Mouse (Mus musculus): ENCODE measurements around the gene Mrps7. TPM values are rescaled to one million over a fixed set of nuclear protein-coding genes. Genes with fewer than 3 reads are reported as not detected.
"Not testable (repeated sequence)": the region's sequence is repeated elsewhere in the genome, so short reads cannot be mapped to it uniquely, and the experiment has no call there.

Gene Mrps7
- polyA plus RNA-seq, 1 experiment from 2014 or later: 101 TPM

DNA sequence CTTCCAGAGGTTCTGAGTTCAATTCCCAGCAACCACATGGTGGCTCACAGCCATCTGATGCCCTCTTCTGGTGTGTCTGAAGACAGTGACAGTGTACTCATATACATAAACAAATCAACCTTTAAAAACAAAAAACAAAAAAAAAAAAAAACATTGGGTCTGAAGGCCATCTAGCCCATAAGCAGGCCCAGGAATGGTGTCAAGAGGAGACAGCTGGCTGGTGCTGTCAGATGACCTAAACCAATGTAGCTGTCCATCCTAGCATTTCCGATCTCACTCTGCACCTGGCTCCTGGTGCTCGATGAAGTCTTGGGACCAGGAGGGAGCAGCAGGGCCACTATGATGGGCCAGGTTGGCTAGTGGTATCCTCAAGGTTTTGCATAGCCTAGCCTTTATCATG, 39.0 kb downstream of the Mrps7 start:
- Histone ChIP-seq H3K4me1 (ENCODE audit: insufficient read depth, low read length) (0 out of 2 replicates have a peak, but pooled peaks cover 3% of the 10 kb centered on the region), H3K4me2 (replicated peaks; ENCODE audit: low read depth, low read length) (no peak overlapping the region), H3K27ac (ENCODE audit: low read length) (no peak overlapping the region), H3K9ac (replicated peaks; ENCODE audit: low read length) (no peak overlapping the region), H3K4me3 (ENCODE audit: low read length) (no peak overlapping the region), H3K9me3 (ENCODE audit: low read length) (no peaks in the 10 kb centered on the region), H3K27me3 (ENCODE audit: insufficient read depth, low read length) (no peaks in the 10 kb centered on the region), H3K36me3 (ENCODE audit: insufficient read depth, low read length) (peaks cover 12% of the 10 kb centered on the region; the same call in 1 of the 2 replicates)
- WGBS: 95% methylated on average over 2 of the region's 2 CpGs
- no peak for ATAC-seq (ENCODE audit: low FRiP score, low TSS enrichment)

DNA sequence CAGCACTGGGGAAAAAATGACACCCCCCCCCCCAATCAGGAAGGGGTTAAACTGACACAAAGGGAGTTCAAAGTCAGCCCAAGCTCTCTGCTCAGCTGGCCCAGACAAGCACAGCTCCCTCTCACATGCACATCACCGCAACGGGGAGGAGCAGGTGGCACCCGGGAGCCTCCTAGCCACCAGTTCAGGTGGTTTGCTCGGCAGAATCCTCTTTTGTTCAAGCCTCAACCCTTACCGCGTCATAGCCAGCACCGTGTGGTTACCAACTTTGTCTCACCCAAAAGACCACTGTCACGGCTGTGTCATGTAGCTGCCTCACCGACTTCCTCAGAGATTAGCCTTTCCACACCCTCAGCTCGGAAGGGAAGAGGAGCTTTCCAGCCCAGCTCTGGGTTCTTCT, 39.5 kb downstream of the Mrps7 start:
- no peak overlapping the region for H3K4me3 ChIP-seq (ENCODE audit: low read length)
- H3K36me3 ChIP-seq (ENCODE audit: insufficient read depth, low read length): peaks cover 12% of the 10 kb centered on the region; the same call in 1 of the 2 replicates
- H3K27me3 ChIP-seq (ENCODE audit: insufficient read depth, low read length): no peaks in the 10 kb centered on the region
- H3K9me3 ChIP-seq (ENCODE audit: low read length): no peaks in the 10 kb centered on the region
- no peak overlapping the region for H3K27ac ChIP-seq (ENCODE audit: low read length)
- H3K4me2 ChIP-seq (replicated peaks; ENCODE audit: low read depth, low read length): no peak overlapping the region
- no peak overlapping the region for H3K9ac ChIP-seq (replicated peaks; ENCODE audit: low read length)
- 0 out of 2 replicates have a peak, but pooled peaks cover 3% of the 10 kb centered on the region for H3K4me1 ChIP-seq (ENCODE audit: insufficient read depth, low read length)
- ATAC-seq (ENCODE audit: low FRiP score, low TSS enrichment): no peak
- WGBS: 86% methylated on average over 10 of the region's 10 CpGs

DNA sequence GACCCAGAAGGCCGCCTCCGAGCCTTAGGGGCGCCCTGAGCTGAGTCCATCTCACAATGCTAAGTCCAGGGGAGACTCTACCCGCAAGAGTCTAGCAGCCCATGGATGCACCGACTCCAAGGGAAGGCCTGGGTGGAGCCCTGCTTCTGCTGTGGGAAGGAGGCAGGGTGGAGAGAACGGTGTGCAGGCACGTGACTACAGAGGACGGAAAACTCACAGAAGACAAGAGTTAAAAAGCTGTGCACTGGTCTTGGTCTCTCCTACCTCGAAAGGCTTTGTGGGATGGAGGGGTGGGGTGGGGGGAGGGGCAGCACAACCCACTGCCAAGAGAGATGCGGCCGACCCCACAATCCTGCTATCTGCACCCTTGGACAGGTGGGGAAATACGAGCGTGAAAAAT, 40.6 kb downstream of the Mrps7 start:
- Histone ChIP-seq H3K9ac (replicated peaks; ENCODE audit: low read length) (no peak overlapping the region), H3K36me3 (ENCODE audit: insufficient read depth, low read length) (peaks cover 14% of the 10 kb centered on the region; the same call in 1 of the 2 replicates), H3K9me3 (ENCODE audit: low read length) (no peaks in the 10 kb centered on the region), H3K4me1 (ENCODE audit: insufficient read depth, low read length) (0 out of 2 replicates have a peak, but pooled peaks cover 3% of the 10 kb centered on the region), H3K27me3 (ENCODE audit: insufficient read depth, low read length) (no peaks in the 10 kb centered on the region), H3K27ac (ENCODE audit: low read length) (no peak overlapping the region), H3K4me2 (replicated peaks; ENCODE audit: low read depth, low read length) (no peak overlapping the region), H3K4me3 (ENCODE audit: low read length) (no peak overlapping the region)
- 92% methylated on average over 13 of the region's 13 CpGs for WGBS
- ATAC-seq (ENCODE audit: low FRiP score, low TSS enrichment): no peak

DNA sequence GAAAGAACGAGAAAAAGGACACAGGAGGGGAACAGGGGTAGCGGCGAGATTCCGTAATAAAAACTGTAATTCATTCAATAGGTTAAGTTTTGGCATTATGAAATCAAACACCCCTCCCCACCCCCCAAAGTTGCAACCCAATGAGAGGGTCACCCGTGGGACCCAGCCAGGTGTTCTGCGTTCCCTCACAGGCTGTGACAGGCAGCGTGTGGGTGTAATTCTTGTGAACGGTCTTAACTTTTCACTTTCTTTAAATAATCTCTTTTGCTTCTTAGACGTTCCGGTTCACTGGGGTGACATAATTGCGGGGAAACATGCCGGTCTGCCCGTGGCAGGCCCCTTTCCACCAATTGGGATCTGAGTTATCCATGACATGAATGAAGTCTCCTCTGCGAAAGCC, 41.8 kb downstream of the Mrps7 start:
- not testable (repeated sequence) for H3K4me1 ChIP-seq (ENCODE audit: insufficient read depth, low read length); H3K4me3 ChIP-seq (ENCODE audit: low read length); ATAC-seq (ENCODE audit: low FRiP score, low TSS enrichment); H3K27me3 ChIP-seq (ENCODE audit: insufficient read depth, low read length); H3K9me3 ChIP-seq (ENCODE audit: low read length); H3K4me2 ChIP-seq (replicated peaks; ENCODE audit: low read depth, low read length); H3K27ac ChIP-seq (ENCODE audit: low read length); H3K9ac ChIP-seq (replicated peaks; ENCODE audit: low read length)
- peaks cover 14% of the 10 kb centered on the region; the same call in 1 of the 2 replicates for H3K36me3 ChIP-seq (ENCODE audit: insufficient read depth, low read length)
- WGBS: 51% methylated on average over 14 of the region's 14 CpGs

DNA sequence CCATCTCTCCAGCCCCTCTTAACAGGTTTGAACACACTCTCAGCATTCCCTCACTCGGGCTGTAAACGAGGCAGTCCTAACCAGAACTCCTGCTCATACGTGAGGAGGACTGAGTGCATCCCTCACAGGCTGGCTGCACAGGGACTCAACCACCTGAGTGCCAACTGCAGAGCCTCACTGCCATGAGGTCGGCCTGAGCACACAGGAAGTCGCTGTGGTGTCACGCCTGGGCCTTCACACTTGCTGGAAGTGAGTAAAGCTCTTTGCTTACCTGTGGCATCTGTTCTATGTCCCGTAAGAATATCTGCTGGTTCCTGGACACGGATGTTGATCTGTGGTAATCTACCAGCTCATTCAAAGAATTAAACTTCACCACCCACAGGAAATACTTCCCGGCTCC, 42.7 kb downstream of the Mrps7 start:
- Histone ChIP-seq H3K9me3 (ENCODE audit: low read length) (no peaks in the 10 kb centered on the region), H3K27me3 (ENCODE audit: insufficient read depth, low read length) (no peaks in the 10 kb centered on the region), H3K9ac (replicated peaks; ENCODE audit: low read length) (no peak overlapping the region), H3K4me1 (ENCODE audit: insufficient read depth, low read length) (no peaks in the 10 kb centered on the region), H3K4me3 (ENCODE audit: low read length) (no peak overlapping the region), H3K36me3 (ENCODE audit: insufficient read depth, low read length) (peaks cover 14% of the 10 kb centered on the region; the same call in 1 of the 2 replicates), H3K4me2 (replicated peaks; ENCODE audit: low read depth, low read length) (no peak overlapping the region), H3K27ac (ENCODE audit: low read length) (no peak overlapping the region)
- 92% methylated on average over 9 of the region's 9 CpGs for WGBS
- ATAC-seq (ENCODE audit: low FRiP score, low TSS enrichment): no peak

DNA sequence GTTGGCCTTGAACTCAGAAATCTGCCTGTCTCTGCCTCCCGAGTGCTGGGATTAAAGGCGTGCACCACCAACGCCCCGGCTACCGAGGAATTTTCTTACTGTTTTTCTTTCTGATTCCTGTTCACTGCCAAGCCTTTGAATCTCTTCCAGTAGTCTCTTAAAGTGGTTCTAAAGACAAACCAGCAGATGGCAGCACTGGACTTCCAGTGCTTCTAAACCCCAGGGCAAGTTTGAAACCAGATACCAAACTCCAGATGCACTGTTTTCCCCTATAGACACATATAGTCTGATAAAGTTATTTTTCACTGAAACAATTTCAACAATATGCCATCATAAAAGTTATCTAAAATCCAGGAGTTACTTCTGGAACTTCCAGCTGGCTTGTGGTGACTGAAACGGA, 43.7 kb downstream of the Mrps7 start:
- WGBS: 41% methylated on average over 6 of the region's 6 CpGs
- H3K36me3 ChIP-seq (ENCODE audit: insufficient read depth, low read length): peaks cover 14% of the 10 kb centered on the region; the same call in 1 of the 2 replicates
- ATAC-seq (ENCODE audit: low FRiP score, low TSS enrichment): no peak
- H3K27ac ChIP-seq (ENCODE audit: low read length): no peak overlapping the region
- no peaks in the 10 kb centered on the region for H3K27me3 ChIP-seq (ENCODE audit: insufficient read depth, low read length)
- H3K9ac ChIP-seq (replicated peaks; ENCODE audit: low read length): no peak overlapping the region
- no peaks in the 10 kb centered on the region for H3K4me1 ChIP-seq (ENCODE audit: insufficient read depth, low read length)
- H3K4me2 ChIP-seq (replicated peaks; ENCODE audit: low read depth, low read length): no peak overlapping the region
- H3K9me3 ChIP-seq (ENCODE audit: low read length): no peaks in the 10 kb centered on the region
- no peak overlapping the region for H3K4me3 ChIP-seq (ENCODE audit: low read length)

DNA sequence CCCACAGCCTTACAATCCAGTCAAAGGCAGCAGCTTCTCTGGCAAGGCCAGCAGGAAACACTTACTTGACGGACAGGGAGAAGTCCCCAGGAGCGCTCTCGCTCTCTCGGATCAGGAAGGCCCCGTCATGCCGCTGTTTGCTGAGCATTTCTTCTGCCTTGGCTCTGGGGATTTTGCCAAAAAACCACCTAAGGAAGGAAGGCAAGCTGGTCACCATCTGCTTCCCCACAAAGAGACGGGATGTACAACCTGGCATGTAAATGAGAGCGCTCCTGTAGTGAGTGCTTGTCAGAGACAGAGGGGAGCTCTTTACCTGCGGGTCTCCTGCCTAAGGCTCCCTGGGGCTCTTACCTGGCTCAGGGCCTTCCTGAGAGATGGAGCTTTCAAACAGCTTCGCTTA, 46.0 kb downstream of the Mrps7 start:
- Histone ChIP-seq H3K4me1 (ENCODE audit: insufficient read depth, low read length) (no peaks in the 10 kb centered on the region), H3K4me2 (replicated peaks; ENCODE audit: low read depth, low read length) (no peak overlapping the region), H3K9ac (replicated peaks; ENCODE audit: low read length) (no peak overlapping the region), H3K36me3 (ENCODE audit: insufficient read depth, low read length) (peaks cover 17% of the 10 kb centered on the region; the same call in 1 of the 2 replicates), H3K4me3 (ENCODE audit: low read length) (no peak overlapping the region), H3K27ac (ENCODE audit: low read length) (no peak overlapping the region), H3K27me3 (ENCODE audit: insufficient read depth, low read length) (no peaks in the 10 kb centered on the region), H3K9me3 (ENCODE audit: low read length) (no peaks in the 10 kb centered on the region)
- ATAC-seq (ENCODE audit: low FRiP score, low TSS enrichment): no peak
- 74% methylated on average over 10 of the region's 10 CpGs for WGBS

DNA sequence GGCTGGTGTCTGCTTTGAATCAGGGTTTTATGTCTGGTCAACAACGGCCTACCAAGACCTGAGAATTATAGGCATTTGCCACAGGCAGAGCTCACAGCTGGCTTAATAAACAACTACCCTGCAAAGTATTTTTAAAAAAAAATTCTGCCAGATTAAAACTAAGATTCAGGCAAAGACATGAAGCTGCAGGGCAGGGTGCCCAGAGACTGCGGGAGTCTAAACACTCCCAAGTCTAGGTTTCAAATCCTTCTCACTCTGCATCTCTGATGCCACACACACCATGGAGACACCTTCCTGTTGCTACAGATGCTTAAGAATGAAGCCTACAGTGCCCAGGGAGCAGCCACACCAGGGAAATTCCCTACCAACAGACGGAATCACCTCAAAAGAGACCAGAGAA, 48.0 kb downstream of the Mrps7 start:
- 76% methylated on average over 3 of the region's 3 CpGs for WGBS
- H3K4me3 ChIP-seq (ENCODE audit: low read length): no peak overlapping the region
- ATAC-seq (ENCODE audit: low FRiP score, low TSS enrichment): no peak
- H3K9ac ChIP-seq (replicated peaks; ENCODE audit: low read length): no peak overlapping the region
- H3K4me1 ChIP-seq (ENCODE audit: insufficient read depth, low read length): no peaks in the 10 kb centered on the region
- H3K9me3 ChIP-seq (ENCODE audit: low read length): no peaks in the 10 kb centered on the region
- H3K27ac ChIP-seq (ENCODE audit: low read length): no peak overlapping the region
- peaks cover 21% of the 10 kb centered on the region; the same call in 1 of the 2 replicates for H3K36me3 ChIP-seq (ENCODE audit: insufficient read depth, low read length)
- H3K4me2 ChIP-seq (replicated peaks; ENCODE audit: low read depth, low read length): no peak overlapping the region
- H3K27me3 ChIP-seq (ENCODE audit: insufficient read depth, low read length): no peaks in the 10 kb centered on the region

DNA sequence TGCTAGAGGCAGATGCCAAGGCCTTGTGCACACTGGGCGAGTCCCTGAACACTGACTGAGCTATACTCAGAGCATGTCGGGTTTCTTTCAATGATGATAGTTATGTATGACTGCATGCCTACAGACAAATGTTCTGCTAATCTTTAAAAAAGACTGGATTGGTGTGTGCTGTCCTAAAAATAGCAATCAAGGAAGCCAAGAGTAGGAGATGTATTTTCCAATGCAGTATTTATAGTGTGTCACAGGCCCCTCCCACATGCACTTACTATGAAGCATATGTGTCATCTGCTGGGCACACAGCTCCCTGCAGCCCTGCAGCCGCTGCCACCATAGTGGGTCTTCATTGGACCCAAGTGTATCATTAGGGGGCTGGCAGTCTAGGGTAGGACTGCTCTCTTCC, 49.5 kb downstream of the Mrps7 start:
- no peak overlapping the region for H3K27ac ChIP-seq (ENCODE audit: low read length)
- no peaks in the 10 kb centered on the region for H3K9me3 ChIP-seq (ENCODE audit: low read length)
- no peaks in the 10 kb centered on the region for H3K27me3 ChIP-seq (ENCODE audit: insufficient read depth, low read length)
- no peaks in the 10 kb centered on the region for H3K4me1 ChIP-seq (ENCODE audit: insufficient read depth, low read length)
- no peak for ATAC-seq (ENCODE audit: low FRiP score, low TSS enrichment)
- no peak overlapping the region for H3K4me3 ChIP-seq (ENCODE audit: low read length)
- peaks cover 18% of the 10 kb centered on the region; the same call in 1 of the 2 replicates for H3K36me3 ChIP-seq (ENCODE audit: insufficient read depth, low read length)
- H3K4me2 ChIP-seq (replicated peaks; ENCODE audit: low read depth, low read length): no peak overlapping the region
- 88% methylated on average over 3 of the region's 3 CpGs for WGBS
- no peak overlapping the region for H3K9ac ChIP-seq (replicated peaks; ENCODE audit: low read length)

DNA sequence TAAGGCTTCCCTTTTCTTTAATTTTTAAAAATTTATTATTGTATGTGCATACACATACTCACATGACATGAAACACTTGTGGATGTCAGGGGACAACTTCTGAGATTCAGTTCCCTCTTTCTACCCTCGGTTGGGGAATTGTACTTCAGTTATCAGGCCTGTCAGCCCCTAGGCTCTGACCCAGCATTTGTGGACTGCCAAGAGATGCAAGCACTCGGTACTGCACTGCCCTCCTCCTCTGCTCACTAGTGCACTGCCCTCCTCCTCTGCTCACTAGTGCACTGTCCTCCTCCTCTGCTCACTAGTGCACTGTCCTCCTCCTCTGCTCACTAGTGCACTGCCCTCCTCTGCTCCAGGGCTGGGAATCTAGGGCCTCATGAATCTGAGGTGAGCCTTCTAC, 50.4 kb downstream of the Mrps7 start:
- H3K4me2 ChIP-seq (replicated peaks; ENCODE audit: low read depth, low read length): no peak overlapping the region
- no peak overlapping the region for H3K9ac ChIP-seq (replicated peaks; ENCODE audit: low read length)
- no peak overlapping the region for H3K4me3 ChIP-seq (ENCODE audit: low read length)
- ATAC-seq (ENCODE audit: low FRiP score, low TSS enrichment): no peak
- 78% methylated on average over 2 of the region's 2 CpGs for WGBS
- no peaks in the 10 kb centered on the region for H3K9me3 ChIP-seq (ENCODE audit: low read length)
- peaks cover 18% of the 10 kb centered on the region; the same call in 1 of the 2 replicates for H3K36me3 ChIP-seq (ENCODE audit: insufficient read depth, low read length)
- H3K27me3 ChIP-seq (ENCODE audit: insufficient read depth, low read length): no peaks in the 10 kb centered on the region
- no peak overlapping the region for H3K27ac ChIP-seq (ENCODE audit: low read length)
- no peaks in the 10 kb centered on the region for H3K4me1 ChIP-seq (ENCODE audit: insufficient read depth, low read length)
